Mouse (Mus musculus): Measurements from ENCODE around the gene Rpl19. TPM values are rescaled to one million over a fixed set of nuclear protein-coding genes. Genes with fewer than 3 reads are reported as not detected.

Rpl19 gene
- polyA plus RNA-seq, 1 experiment from 2014 or later: 942 TPM

GRCm38 (mm10) chr11:98037871-98038270 lies 11.4 kb downstream of the Rpl19 start:
- peaks cover 13% of the 10 kb centered on the region for H3K4me1 ChIP-seq (ENCODE audit: control insufficient read depth, insufficient read depth, low read length)
- H3K9me3 ChIP-seq (replicated peaks; ENCODE audit: control insufficient read depth, low read length): no peaks in the 10 kb centered on the region
- H3K36me3 ChIP-seq (ENCODE audit: control insufficient read depth, insufficient read depth, low read length): no peaks in the 10 kb centered on the region
- ATAC-seq (ENCODE audit: insufficient read depth, low FRiP score): no peak
- H3K27me3 ChIP-seq (ENCODE audit: control insufficient read depth, insufficient read depth, low read length): peaks cover 9% of the 10 kb centered on the region; the same call in 1 of the 2 replicates
- H3K27ac ChIP-seq (ENCODE audit: low read length): no peak overlapping the region
- H3K4me2 ChIP-seq (ENCODE audit: low read depth, low read length): no peak overlapping the region
- no peak overlapping the region for H3K4me3 ChIP-seq (replicated peaks; ENCODE audit: low read length)
- WGBS: 64% methylated on average over 14 of the region's 14 CpGs
- H3K9ac ChIP-seq (ENCODE audit: low read length): no peak overlapping the region

GRCm38 (mm10) chr11:98040975-98041374 lies 14.5 kb downstream of the Rpl19 start:
- no peaks in the 10 kb centered on the region for H3K9me3 ChIP-seq (replicated peaks; ENCODE audit: control insufficient read depth, low read length)
- H3K4me3 ChIP-seq (replicated peaks; ENCODE audit: low read length): no peak overlapping the region
- 70% methylated on average over 8 of the region's 8 CpGs for WGBS
- H3K27ac ChIP-seq (ENCODE audit: low read length): no peak overlapping the region
- H3K9ac ChIP-seq (ENCODE audit: low read length): no peak overlapping the region
- no peak for ATAC-seq (ENCODE audit: insufficient read depth, low FRiP score)
- peaks cover 11% of the 10 kb centered on the region for H3K4me1 ChIP-seq (ENCODE audit: control insufficient read depth, insufficient read depth, low read length)
- H3K27me3 ChIP-seq (ENCODE audit: control insufficient read depth, insufficient read depth, low read length): peaks cover 9% of the 10 kb centered on the region; the same call in 1 of the 2 replicates
- H3K36me3 ChIP-seq (ENCODE audit: control insufficient read depth, insufficient read depth, low read length): no peaks in the 10 kb centered on the region
- H3K4me2 ChIP-seq (ENCODE audit: low read depth, low read length): no peak overlapping the region

GRCm38 (mm10) chr11:98042741-98043140 lies 16.2 kb downstream of the Rpl19 start:
- Histone ChIP-seq H3K27ac (ENCODE audit: low read length) (no peak overlapping the region), H3K27me3 (ENCODE audit: control insufficient read depth, insufficient read depth, low read length) (no peaks in the 10 kb centered on the region), H3K36me3 (ENCODE audit: control insufficient read depth, insufficient read depth, low read length) (no peaks in the 10 kb centered on the region), H3K4me3 (replicated peaks; ENCODE audit: low read length) (no peak overlapping the region), H3K9me3 (replicated peaks; ENCODE audit: control insufficient read depth, low read length) (no peaks in the 10 kb centered on the region), H3K4me2 (ENCODE audit: low read depth, low read length) (no peak overlapping the region), H3K9ac (ENCODE audit: low read length) (no peak overlapping the region), H3K4me1 (ENCODE audit: control insufficient read depth, insufficient read depth, low read length) (peaks cover 4% of the 10 kb centered on the region; the same call in 1 of the 2 replicates)
- no peak for ATAC-seq (ENCODE audit: insufficient read depth, low FRiP score)
- WGBS: 78% methylated on average over 6 of the region's 6 CpGs

GRCm38 (mm10) chr11:98044074-98044473 lies 17.6 kb downstream of the Rpl19 start:
- Histone ChIP-seq H3K36me3 (ENCODE audit: control insufficient read depth, insufficient read depth, low read length) (no peaks in the 10 kb centered on the region), H3K27me3 (ENCODE audit: control insufficient read depth, insufficient read depth, low read length) (no peaks in the 10 kb centered on the region; the same call in 1 of the 2 replicates), H3K4me3 (replicated peaks; ENCODE audit: low read length) (no peak overlapping the region), H3K27ac (ENCODE audit: low read length) (no peak overlapping the region), H3K9ac (ENCODE audit: low read length) (no peak overlapping the region), H3K9me3 (replicated peaks; ENCODE audit: control insufficient read depth, low read length) (no peaks in the 10 kb centered on the region), H3K4me2 (ENCODE audit: low read depth, low read length) (no peak overlapping the region), H3K4me1 (ENCODE audit: control insufficient read depth, insufficient read depth, low read length) (peaks cover 4% of the 10 kb centered on the region; the same call in 1 of the 2 replicates)
- WGBS: 44% methylated on average over 5 of the region's 5 CpGs
- ATAC-seq (ENCODE audit: insufficient read depth, low FRiP score): no peak

GRCm38 (mm10) chr11:98045596-98045995 lies 19.1 kb downstream of the Rpl19 start:
- 61% methylated on average over 4 of the region's 4 CpGs for WGBS
- Histone ChIP-seq H3K9me3 (replicated peaks; ENCODE audit: control insufficient read depth, low read length) (no peaks in the 10 kb centered on the region), H3K9ac (ENCODE audit: low read length) (no peak overlapping the region), H3K36me3 (ENCODE audit: control insufficient read depth, insufficient read depth, low read length) (no peaks in the 10 kb centered on the region), H3K4me1 (ENCODE audit: control insufficient read depth, insufficient read depth, low read length) (peaks cover 4% of the 10 kb centered on the region; the same call in 1 of the 2 replicates), H3K27me3 (ENCODE audit: control insufficient read depth, insufficient read depth, low read length) (peaks cover 3% of the 10 kb centered on the region), H3K4me2 (ENCODE audit: low read depth, low read length) (no peak overlapping the region), H3K27ac (ENCODE audit: low read length) (no peak overlapping the region), H3K4me3 (replicated peaks; ENCODE audit: low read length) (no peak overlapping the region)
- no peak for ATAC-seq (ENCODE audit: insufficient read depth, low FRiP score)

- ATAC-seq (ENCODE audit: insufficient read depth, low FRiP score): no peak
- peaks cover 12% of the 10 kb centered on the region for H3K27me3 ChIP-seq (ENCODE audit: control insufficient read depth, insufficient read depth, low read length)
- no peak overlapping the region for H3K27ac ChIP-seq (ENCODE audit: low read length)
- 73% methylated on average over 1 of the region's 1 CpGs for WGBS
- no peak overlapping the region for H3K4me2 ChIP-seq (ENCODE audit: low read depth, low read length)
- H3K4me1 ChIP-seq (ENCODE audit: control insufficient read depth, insufficient read depth, low read length): peaks cover 4% of the 10 kb centered on the region; the same call in 1 of the 2 replicates
- H3K36me3 ChIP-seq (ENCODE audit: control insufficient read depth, insufficient read depth, low read length): no peaks in the 10 kb centered on the region
- H3K9ac ChIP-seq (ENCODE audit: low read length): no peak overlapping the region
- no peaks in the 10 kb centered on the region for H3K9me3 ChIP-seq (replicated peaks; ENCODE audit: control insufficient read depth, low read length)
- H3K4me3 ChIP-seq (replicated peaks; ENCODE audit: low read length): no peak overlapping the region
Measured at GRCm38 (mm10) chr11:98046466-98046865, 20.0 kb downstream of the Rpl19 start.

- no peak overlapping the region for H3K4me3 ChIP-seq (replicated peaks; ENCODE audit: low read length)
- H3K9me3 ChIP-seq (replicated peaks; ENCODE audit: control insufficient read depth, low read length): no peaks in the 10 kb centered on the region
- H3K36me3 ChIP-seq (ENCODE audit: control insufficient read depth, insufficient read depth, low read length): no peaks in the 10 kb centered on the region
- 70% methylated on average over 4 of the region's 4 CpGs for WGBS
- H3K27ac ChIP-seq (ENCODE audit: low read length): no peak overlapping the region
- H3K27me3 ChIP-seq (ENCODE audit: control insufficient read depth, insufficient read depth, low read length): peaks cover 24% of the 10 kb centered on the region
- ATAC-seq (ENCODE audit: insufficient read depth, low FRiP score): no peak
- peaks cover 10% of the 10 kb centered on the region for H3K4me1 ChIP-seq (ENCODE audit: control insufficient read depth, insufficient read depth, low read length)
- no peak overlapping the region for H3K4me2 ChIP-seq (ENCODE audit: low read depth, low read length)
- H3K9ac ChIP-seq (ENCODE audit: low read length): no peak overlapping the region
Measured at GRCm38 (mm10) chr11:98047745-98048144, 21.2 kb downstream of the Rpl19 start.

GRCm38 (mm10) chr11:98049672-98050519 lies 23.4 kb downstream of the Rpl19 start:
- WGBS: 61% methylated on average over 14 of the region's 14 CpGs
- H3K4me3 ChIP-seq (replicated peaks; ENCODE audit: low read length): no peak overlapping the region
- no peak overlapping the region for H3K4me2 ChIP-seq (ENCODE audit: low read depth, low read length)
- no peak overlapping the region for H3K9ac ChIP-seq (ENCODE audit: low read length)
- no peaks in the 10 kb centered on the region for H3K9me3 ChIP-seq (replicated peaks; ENCODE audit: control insufficient read depth, low read length)
- peaks cover 10% of the 10 kb centered on the region for H3K4me1 ChIP-seq (ENCODE audit: control insufficient read depth, insufficient read depth, low read length)
- peaks cover 37% of the 10 kb centered on the region for H3K27me3 ChIP-seq (ENCODE audit: control insufficient read depth, insufficient read depth, low read length)
- ATAC-seq (ENCODE audit: insufficient read depth, low FRiP score): no peak
- H3K27ac ChIP-seq (ENCODE audit: low read length): no peak overlapping the region
- no peaks in the 10 kb centered on the region for H3K36me3 ChIP-seq (ENCODE audit: control insufficient read depth, insufficient read depth, low read length)

GRCm38 (mm10) chr11:98050520-98050815 lies 24.0 kb downstream of the Rpl19 start:
- Histone ChIP-seq H3K4me3 (replicated peaks; ENCODE audit: low read length) (no peak overlapping the region), H3K9me3 (replicated peaks; ENCODE audit: control insufficient read depth, low read length) (no peaks in the 10 kb centered on the region), H3K27me3 (ENCODE audit: control insufficient read depth, insufficient read depth, low read length) (peaks cover 40% of the 10 kb centered on the region), H3K36me3 (ENCODE audit: control insufficient read depth, insufficient read depth, low read length) (no peaks in the 10 kb centered on the region), H3K4me1 (ENCODE audit: control insufficient read depth, insufficient read depth, low read length) (peaks cover 10% of the 10 kb centered on the region), H3K9ac (ENCODE audit: low read length) (no peak overlapping the region; the same call in 1 of the 2 replicates), H3K4me2 (ENCODE audit: low read depth, low read length) (no peak overlapping the region), H3K27ac (ENCODE audit: low read length) (no peak overlapping the region)
- no peak for ATAC-seq (ENCODE audit: insufficient read depth, low FRiP score)
- WGBS: 42% methylated on average over 2 of the region's 2 CpGs

Data from stomach, embryonic 16.5 days (tissue).